Mouse (Mus musculus) neutrophil, adult 5-6 weeks (primary cell): ENCODE measurements around the gene Zfp653. TPM values are rescaled to one million over a fixed set of nuclear protein-coding genes. Genes with fewer than 3 reads are reported as not detected.
"Not testable (repeated sequence)": the region's sequence is repeated elsewhere in the genome, so short reads cannot be mapped to it uniquely, and the experiment has no call there.

Source experiments
- ATAC-seq: fragments of 151-379, 151-347 bp; 2 replicates; pipeline ENCODE4 v1.8.0; 2017; ENCODE audit warnings: mild to moderate bottlenecking, moderate TSS enrichment; ENCODE audit not compliant: insufficient number of reproducible peaks, poor library complexity, low FRiP score, severe bottlenecking; ENCODE audit errors: extremely low read depth
- total RNA-seq: library from RNA; stranded (forward); fragments of 200-1000 nt; gene quantifications from 2 replicates; pipeline ENCODE4 v1.2.3, GENCODE M21; 2017

The Zfp653 gene
- total RNA-seq, 1 experiment from 2014 or later: 13.5 TPM

DNA sequence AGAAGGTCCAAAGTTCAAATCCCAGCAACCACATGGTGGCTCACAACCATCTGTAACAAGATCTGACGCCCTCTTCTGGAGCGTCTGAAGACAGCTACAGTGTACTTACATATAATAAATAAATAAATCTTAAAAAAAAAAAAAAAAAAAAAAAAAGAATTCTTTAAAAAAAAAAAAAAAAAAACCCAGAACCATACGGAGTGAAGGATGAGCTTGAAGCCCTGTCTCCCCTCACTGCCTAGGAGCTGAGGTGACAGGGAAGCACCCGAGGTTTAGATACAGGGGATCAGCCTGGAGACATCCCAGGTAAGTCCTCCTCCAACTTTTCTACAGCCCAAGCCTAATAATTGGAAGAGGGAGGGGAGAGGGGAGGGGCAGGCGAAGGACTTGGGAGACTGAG, 4.6 kb upstream of the Zfp653 start:
- not testable (repeated sequence) for ATAC-seq

DNA sequence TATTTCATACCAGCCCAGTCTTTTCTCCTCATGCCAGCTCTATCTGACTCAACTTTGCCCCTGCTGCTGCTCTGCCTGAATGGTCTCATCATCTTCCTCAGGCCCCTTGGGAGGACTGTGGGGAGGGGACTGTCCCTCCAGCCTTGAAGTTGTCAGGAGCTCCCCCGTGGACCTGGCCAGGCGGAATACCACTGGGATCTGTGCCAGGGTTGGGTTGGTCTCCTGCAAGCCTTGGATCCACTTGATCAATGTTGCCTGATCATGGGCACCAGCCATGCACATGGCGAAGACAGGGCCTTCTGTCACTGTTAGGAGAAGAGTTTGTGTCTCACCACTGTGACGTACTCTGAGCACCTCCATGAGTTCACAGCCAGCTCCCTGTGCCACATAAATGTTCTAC, 1.1 kb upstream of the Zfp653 start:
- no peak for ATAC-seq

DNA sequence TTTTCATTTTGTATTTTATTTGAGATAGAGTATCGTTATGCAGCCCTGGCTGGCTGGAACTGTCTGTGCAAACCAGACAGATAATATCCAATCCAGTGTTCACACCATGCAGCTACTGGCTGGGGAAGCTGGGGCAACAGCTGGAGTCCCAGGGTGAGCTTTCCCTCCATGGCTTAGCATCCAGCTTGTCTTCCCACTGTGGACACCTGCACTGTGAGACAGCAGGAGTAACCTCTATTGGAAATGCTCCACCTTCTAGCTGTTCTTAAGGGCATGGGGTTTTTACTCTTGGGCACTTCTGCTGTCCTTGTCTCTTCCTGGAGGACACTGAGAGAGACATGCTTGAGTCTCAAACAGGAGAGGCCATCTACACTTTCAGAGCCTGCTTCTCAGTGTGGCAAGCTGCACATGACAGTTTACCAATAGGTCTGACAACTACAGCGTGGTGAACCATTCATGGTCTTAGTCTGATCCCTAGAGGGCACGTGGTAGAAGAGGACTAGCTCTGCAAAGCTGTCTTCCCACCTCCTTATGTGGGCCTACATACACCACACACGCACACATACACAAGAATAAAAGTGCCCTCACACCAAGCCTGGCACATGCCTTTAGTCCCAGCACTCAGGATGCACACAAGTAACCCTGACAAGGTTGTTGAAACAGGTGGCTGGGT, 1.2 kb downstream of the Zfp653 start:
- no peak for ATAC-seq

DNA sequence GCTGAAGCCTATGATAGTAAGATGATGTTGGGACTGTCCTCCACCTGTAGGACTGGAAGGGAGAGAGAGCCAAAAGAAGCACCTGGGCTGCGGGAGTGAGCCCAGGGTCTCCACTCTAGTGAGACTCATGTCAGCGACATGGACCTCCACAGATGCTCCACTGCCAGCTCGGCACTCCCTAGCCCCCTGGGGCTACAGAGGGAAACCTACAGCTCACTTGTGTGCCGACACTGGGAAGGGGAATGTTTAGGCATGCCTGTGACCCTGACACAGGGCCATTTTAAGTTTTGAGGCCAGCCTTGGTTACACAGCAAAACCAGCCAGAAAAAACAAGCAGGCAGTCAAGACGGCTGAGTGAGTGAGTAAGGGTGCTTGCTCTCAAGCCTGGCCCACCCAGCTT, 4.0 kb downstream of the Zfp653 start:
- no peak for ATAC-seq

DNA sequence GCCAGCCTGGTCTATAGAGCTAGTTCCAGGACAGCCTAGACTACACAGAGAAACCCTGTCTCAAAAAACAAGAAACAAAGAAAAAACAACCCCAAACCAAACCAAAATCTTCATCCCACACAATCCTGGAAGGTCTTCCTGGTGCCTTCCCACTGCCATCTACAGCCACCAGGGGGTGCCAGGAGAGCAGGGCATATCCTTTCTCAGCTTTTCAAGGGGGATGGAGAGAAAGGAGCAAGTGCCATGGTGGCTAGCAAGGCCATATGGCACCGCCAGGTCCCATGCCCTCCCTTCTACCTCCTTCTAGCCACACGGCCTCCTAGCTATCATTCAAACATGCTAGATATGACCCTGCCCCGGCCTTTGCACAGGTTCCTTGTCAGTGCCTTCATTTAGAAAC, 4.7 kb downstream of the Zfp653 start:
- no peak for ATAC-seq

DNA sequence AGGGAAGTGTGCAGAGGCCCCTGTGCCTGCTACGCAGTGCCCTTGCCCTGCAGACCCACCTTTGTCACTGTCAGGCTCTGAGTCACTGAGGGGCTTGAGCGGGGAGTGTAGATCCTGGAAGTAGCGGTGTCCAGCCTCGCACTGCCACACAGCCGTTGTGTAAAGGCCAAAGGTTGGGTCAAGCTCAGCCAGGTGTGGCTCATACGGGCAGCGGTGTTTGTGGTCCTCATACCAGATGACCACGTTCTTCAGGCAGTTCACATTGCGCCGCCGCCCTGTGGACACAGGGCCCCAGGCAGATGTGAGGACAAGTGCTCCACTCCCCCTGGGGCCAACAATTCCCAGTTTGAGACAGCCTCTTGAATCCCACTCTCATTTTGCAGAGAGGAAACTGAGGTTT, 5.5 kb downstream of the Zfp653 start:
- ATAC-seq: no peak

DNA sequence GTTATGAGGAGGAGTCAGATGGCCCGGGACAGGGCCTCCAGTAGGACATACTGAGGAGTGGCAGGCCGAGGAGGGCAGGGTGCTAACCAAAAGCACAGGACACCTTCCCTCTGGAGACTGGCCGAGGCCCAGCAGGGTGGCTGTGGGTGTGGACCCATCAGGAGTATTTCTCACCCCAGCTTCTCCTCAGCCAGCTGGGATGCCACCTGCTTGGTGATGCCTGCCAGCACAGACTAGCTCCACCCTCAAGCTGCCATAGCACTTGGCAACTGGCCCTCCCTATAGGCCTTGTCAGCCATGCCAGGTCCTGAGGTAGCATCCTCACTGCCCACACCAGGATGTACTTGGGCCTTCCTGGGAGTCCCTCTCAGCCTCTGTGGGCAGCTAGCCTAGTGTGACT, 6.8 kb downstream of the Zfp653 start:
- ATAC-seq: no peak

DNA sequence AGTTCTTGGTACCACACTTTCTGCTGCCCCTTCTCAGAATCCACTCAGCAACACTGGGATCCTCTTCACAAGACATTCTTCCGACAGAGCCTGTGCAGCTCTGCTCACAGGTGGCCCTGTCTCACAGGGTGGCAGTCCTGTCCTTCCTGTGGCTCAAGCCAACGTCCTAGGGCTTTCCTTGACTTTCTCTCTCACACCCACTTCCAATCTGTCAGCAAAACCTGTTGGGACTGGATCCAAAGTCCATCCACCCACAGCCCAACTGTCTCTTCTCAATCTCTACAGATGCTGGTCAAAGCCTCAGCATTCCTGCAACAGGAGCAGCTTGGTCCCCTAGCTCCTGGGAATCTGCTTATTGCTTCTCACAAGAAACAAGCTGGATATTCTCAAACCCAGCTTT, 9.8 kb downstream of the Zfp653 start:
- ATAC-seq: no peak

DNA sequence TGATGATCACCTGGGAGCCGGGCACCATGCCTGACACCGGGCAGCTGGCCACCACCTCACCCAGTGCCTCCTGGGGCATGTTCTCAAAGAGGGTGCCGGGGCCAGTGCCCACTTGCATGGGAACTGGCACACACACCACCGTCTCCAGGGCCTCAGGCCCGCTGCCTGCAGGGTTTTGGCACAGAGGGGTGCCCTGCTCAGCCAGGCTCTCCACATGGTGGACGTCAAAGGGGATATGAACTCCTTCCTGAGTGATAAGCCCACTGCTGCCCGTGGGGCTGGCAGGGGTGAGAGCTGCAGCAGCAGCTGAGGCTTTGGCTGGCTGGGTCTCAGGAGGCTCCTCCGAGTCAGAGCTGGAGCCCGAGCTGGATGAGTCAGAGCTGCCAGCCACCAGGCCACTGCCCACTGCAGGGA, 13.2 kb downstream of the Zfp653 start:
- no peak for ATAC-seq

DNA sequence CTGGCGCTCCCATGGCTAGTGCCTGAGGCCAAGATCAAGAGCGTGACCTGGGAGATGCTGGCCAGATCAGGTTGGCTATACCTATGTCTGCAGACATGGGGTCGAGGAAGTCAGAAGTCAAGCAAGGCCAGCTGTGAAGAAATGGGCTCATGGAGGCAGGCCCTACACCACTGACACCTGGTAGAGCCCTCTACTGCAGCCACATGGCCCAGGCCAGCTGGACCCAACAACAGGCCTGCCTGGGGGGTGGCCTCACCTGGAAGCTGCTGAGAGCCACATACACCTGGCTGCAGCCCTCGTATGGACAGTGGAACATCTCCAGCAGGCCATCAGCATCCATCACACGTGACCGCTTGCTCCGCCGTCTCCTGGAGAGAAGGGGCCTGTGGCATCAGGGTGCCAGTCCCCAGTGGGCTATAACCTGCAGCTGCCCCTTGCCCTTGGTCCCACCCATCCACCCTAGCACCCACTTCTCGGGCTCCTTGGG, 14.1 kb downstream of the Zfp653 start:
- no peak for ATAC-seq

DNA sequence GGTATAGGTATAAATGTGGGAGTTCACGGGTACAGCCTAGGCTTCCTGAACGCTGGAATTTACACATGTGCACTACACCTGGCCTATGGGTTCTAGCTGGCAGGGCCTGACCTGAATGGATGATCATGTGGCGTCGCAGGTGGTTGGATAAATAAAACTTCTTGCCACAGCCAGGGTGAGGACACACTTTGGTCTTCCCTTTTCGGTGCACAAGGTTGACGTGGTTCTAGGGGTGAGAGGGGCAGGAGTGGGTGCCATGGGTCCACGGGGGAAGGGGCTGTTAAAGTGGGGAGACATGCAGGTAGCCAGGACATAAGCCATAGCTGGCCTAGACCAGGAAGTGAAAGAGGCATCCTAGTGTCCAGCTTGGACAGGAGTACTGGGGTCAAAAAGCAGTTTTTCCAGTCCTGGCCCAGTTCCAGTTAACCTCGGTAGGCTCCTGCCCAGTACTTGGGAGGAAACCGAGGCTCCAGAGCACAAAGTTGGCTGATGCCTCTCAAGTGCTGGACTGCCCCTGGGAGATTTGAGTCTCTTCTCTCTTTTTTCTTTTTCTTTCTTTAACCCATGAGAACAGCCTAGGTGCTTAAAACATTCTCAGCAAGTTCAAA, 14.8 kb downstream of the Zfp653 start:
- ATAC-seq: no peak

DNA sequence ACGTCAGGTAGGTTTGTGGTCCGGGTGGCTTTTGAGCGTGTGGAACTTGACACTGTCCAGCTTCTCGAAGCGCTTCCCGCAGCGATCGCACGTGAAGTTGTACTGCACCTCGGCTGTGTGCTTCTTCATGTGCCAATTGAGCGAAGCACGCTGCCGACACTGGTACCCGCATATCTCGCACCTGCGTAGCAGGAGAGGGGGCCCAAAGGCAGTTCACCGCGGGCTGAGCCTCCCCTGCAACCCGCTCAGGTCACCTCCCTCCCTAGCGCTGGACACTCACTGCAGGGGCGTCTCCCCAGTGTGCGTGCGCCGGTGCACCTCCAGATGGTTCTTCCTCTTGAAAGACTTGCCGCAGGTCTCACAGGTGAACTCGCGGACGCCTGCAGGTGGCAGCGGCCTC, 15.5 kb downstream of the Zfp653 start:
- ATAC-seq: no peak

DNA sequence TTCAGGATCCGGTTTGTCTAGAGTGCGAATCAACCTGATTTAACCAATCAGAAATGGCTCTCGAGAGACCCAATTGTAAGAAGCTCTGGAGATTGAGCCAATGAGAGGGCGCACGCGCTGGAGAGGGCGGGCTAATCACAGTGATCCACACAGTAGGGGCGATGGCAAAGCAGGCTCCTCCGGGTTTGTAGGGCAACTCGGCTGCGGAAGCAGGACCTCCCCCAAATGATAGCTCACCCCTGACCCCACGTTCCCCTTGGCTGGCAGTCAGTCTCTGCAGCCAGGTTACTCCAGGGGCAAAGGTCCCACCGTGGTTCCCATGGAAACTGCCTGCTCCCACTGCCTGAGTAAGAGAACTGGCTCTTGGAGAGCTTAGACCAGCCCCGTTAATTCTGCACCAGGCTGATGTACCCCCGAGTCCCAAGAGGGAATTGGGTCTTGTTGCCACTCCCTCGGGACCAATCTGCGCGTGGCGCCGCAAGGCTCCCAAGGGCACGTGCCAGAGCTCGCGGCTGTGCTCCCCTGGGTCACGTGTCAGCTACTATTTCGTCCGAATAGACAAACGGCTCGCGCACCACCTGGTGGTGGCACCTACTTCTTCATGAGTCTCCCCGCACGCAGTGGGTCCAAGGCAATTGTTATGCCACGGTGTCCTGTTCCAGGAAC, 16.6 kb downstream of the Zfp653 start:
- ATAC-seq: peak; percentile 55; the same call in 1 of the 2 replicates

DNA sequence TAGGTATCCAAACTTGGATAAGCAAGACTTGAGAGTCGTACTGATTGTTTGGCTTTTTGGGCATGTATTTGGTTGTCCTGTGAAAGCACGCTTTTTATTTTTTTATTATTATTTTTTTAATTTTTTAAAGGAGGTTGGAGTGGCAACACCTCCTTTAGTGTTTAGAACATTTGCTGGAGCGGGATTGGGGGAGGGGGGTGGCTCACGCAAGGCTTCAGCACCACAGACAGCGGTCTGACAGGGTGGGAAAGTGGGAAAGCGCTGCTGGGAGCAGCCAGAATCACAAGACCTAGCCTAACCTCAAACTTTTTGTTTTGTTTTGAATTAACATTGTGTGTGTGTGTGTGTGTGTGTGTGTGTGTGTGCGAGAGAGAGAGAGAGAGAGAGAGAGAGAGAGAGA, 17.5 kb downstream of the Zfp653 start:
- no peak for ATAC-seq

DNA sequence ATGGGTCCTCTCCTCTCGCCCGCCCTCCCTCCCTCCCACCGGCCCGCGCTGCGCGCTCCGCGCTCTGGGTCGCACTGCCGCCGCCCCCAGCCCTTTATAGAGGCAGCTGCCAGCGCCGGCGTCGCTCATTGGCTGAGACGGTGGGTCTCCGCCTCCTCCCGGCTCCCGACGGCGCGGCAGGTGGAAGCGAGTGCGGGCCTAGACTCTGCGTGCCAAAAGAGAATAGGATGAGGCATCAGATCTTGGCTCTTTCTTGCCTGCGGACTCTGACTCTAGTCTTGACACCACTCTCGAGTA, 19.3 kb downstream of the Zfp653 start, which contains the start of gene Elavl3:
Elavl3 (minus strand) TSS at position 66 of the 297 bp plus-strand sequence.
- ATAC-seq: no peak

DNA sequence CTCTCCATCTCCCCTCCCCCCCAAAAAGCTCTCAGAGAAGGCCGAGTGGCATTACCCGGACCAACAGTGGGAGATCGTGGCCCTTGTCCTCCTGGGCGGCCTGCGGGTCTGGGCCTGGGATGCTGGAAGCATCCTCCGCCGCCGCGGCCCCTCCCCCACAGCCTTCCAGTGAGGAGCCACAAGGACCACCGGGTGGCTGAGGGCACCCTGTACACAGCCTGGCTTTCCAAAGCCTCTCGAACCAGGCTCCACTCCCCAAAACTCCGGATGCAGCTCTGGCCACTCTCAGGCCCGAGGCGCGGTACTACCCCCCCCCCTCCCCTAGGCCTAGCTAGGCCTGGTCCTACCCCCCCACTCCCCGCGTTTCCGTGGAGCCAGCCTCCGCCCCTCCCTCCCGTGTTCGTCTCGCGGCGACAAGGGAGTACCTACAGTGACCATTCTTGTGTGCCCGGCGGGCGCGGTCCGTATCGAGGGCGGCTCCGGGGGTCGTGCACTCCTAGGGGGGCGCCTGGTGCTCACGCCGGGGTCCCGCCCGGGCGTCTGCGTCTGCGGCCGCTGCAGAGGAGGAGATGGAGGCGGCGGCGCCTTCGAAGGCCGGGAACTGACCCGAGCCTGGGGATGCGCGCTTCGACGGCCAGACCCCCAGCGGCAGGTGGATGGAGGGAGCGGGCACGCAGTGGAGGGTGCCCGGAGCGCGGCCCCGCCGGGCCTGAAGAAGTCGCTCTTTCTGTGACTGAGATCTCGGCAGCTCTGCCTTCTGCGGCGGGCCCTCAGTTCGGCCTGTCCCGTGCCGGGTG, 19.8 kb downstream of the Zfp653 start:
- ATAC-seq: no peak

DNA sequence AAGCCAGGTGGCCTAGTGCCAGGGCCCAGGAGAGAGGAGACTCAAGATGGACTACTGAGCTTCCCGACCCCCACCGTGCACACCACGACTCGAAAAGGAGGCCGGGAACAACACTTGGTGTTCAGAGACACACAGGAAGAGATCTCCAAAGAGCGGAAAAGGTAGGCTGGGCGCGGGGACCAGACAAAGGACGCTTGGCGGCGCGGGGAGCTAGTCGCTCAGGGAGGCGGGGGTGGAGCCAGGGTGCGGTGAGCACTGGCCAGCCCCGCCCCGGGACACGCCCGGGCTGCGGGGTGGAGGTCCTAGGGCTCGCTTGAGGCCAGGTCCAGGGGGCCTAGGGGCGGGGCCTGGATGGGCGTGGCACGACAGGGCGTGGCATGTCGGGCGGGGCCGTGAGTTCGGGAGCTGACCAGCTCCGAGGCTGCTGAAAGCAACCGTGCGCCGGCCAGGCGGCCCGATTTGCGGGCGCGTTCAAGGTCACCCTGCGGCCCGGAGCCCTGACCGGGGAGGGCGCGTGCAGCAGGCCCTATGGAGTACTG, 20.8 kb downstream of the Zfp653 start:
- no peak for ATAC-seq

DNA sequence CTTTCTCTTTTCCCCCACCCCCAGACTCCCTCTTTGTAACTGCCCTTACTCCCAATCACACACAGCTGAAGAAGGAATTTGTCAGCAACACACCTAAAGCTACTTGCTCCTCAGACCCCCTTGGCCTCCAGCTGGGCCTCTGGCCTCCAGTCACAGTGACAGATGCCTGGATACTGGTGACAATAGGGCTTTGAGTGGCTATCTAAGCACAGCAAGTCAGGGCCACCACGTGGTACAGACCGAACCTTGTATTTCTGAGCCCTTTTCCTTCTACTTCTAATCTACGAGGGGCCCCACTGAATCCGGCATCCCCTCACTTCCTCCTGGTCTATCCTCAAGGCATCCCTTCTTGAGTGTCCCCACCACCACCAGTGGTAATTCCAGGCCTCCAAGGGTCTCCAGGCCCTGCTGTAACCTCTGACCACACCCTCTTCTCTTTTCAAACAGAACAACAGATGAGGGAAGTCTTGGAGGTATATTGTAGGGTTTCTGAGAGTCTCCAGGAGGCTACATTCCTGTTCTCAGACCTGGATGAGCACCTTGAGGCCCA, 21.4 kb downstream of the Zfp653 start:
- no peak for ATAC-seq

DNA sequence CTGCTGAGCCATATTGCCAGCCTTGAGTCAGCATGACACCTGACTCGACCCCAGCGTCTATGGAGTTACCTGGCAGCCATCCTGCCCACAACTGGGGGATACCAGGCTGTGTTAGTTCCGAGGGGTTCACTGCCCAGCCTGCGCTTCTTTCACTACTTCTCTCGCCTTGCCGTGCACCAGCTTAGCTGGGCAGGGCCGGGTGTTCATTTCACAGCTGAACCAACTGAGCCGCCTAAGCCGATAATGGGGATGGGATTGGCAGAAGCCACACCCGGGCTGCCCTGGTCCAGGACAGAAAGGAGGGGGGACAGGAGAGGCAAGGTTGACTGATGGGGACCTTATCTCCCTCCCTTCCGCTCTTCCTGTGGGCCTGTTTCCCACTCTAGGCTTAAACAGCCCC, 21.9 kb downstream of the Zfp653 start:
- ATAC-seq: no peak
